Mouse (Mus musculus) retina, adult 2 months (tissue): ENCODE results near the gene Rbms3.

Source experiments
- DNase-seq: peaks from one replicate; pipeline ENCODE4 v3.0.0-alpha.2; 2012; ENCODE audit warnings: low read depth, low spot score

Gene Rbms3

GRCm38 (mm10) chr9:116834949-116835348 is 794.8 kb downstream of the Rbms3 start:
- no peak for DNase-seq

- DNase-seq, result no peak
Measured at GRCm38 (mm10) chr9:116833677-116834076, 796.0 kb downstream of the Rbms3 start.

- DNase-seq, result no peak
Measured at GRCm38 (mm10) chr9:116832822-116833221, 796.9 kb downstream of the Rbms3 start.

- no peak for DNase-seq
Measured at GRCm38 (mm10) chr9:116831386-116831785, 798.3 kb downstream of the Rbms3 start.

GRCm38 (mm10) chr9:116829929-116830328 is 799.8 kb downstream of the Rbms3 start:
- no peak for DNase-seq

GRCm38 (mm10) chr9:116821601-116822000 is 808.1 kb downstream of the Rbms3 start:
- no peak for DNase-seq

- DNase-seq, result no peak
Measured at GRCm38 (mm10) chr9:116817196-116817595, 812.5 kb downstream of the Rbms3 start.

GRCm38 (mm10) chr9:116814495-116815094 is 815.1 kb downstream of the Rbms3 start:
- DNase-seq, result no peak

GRCm38 (mm10) chr9:116813396-116813795 is 816.3 kb downstream of the Rbms3 start:
- DNase-seq, result no peak

- DNase-seq, result no peak
Measured at GRCm38 (mm10) chr9:116809260-116809659, 820.5 kb downstream of the Rbms3 start.

GRCm38 (mm10) chr9:116808401-116808800 is 821.3 kb downstream of the Rbms3 start:
- DNase-seq, result no peak

GRCm38 (mm10) chr9:116807166-116808081 is 822.3 kb downstream of the Rbms3 start:
- DNase-seq, result no peak

- DNase-seq, result no peak
Measured at GRCm38 (mm10) chr9:116803292-116803731, 826.4 kb downstream of the Rbms3 start.

- DNase-seq, result no peak
Measured at GRCm38 (mm10) chr9:116802602-116803001, 827.1 kb downstream of the Rbms3 start.

- DNase-seq, result no peak
Measured at GRCm38 (mm10) chr9:116795240-116795955, 834.3 kb downstream of the Rbms3 start.

GRCm38 (mm10) chr9:116791850-116792249 is 837.9 kb downstream of the Rbms3 start:
- DNase-seq, result no peak

GRCm38 (mm10) chr9:116786136-116787046 is 843.3 kb downstream of the Rbms3 start:
- DNase-seq, result no peak

GRCm38 (mm10) chr9:116771820-116772219 is 857.9 kb downstream of the Rbms3 start:
- DNase-seq, result no peak

GRCm38 (mm10) chr9:116769358-116770054 is 860.2 kb downstream of the Rbms3 start:
- DNase-seq, result no peak

GRCm38 (mm10) chr9:116762395-116763025 is 867.2 kb downstream of the Rbms3 start:
- no peak for DNase-seq
